Mouse (Mus musculus) adrenal gland, postnatal 10 days (tissue): ENCODE results near the gene Ncs1. TPM values are rescaled to one million over a fixed set of nuclear protein-coding genes. Genes with fewer than 3 reads are reported as not detected.

Experiments used
- DNase-seq: peaks from one replicate; pipeline ENCODE4 v3.0.0; 2021; ENCODE audit warnings: mixed read lengths
- total RNA-seq, 2 experiments: library from RNA; stranded (reverse); gene quantifications; 2 replicates each; pipeline ENCODE4 v1.2.3; 2021

The Ncs1 gene
- total RNA-seq, 2 experiments from 2014 or later: 4.2 to 6.8 TPM

- no peak for DNase-seq
Observed at GRCm38 (mm10) chr2:31244216-31244615, 1.4 kb upstream of the Ncs1 start.

GRCm38 (mm10) chr2:31245051-31245450, 572 bp upstream of the Ncs1 start:
- DNase-seq: peak; percentile 72

GRCm38 (mm10) chr2:31246251-31246971, 788 bp downstream of the Ncs1 start:
- no peak for DNase-seq

DNA sequence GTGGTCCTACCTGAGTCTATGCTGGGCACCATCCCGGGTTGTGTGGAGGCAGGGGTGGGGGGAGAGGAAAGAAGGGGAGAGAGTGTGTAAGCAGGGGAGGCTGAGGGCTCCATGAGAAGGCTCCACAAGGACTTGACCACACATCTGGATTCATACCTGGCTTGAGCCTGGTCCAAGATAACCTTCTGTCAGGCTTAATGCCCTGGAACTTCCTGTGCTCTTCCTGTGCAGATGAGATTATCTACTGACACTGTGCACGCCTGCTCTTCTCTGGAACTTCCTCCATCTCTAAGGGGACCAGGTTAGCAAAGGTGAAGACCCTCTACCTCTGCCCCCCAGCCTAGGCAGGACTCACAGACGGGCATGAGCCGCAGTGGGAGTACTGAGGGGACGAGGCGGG, 3.2 kb downstream of the Ncs1 start:
- DNase-seq: no peak

DNA sequence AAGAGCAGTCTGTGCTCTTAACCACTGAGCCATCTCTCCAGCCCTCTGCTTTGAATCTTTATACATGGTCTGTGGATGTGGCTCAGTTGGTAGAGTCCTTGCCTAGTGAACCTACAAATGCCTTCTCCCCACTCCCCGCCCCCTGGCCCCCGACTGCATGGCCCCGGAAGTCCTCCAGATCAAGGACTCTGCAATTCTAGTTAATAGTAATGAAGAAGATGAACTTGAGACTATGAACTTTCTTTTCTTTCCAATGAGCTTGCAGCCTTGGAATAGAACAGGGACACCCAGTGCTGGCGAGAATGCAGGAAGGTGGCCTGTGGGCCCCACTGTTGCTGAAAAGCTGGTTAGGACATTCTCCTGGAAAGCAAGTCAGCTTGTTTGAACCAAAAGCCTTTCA, 6.5 kb downstream of the Ncs1 start:
- DNase-seq: no peak

DNA sequence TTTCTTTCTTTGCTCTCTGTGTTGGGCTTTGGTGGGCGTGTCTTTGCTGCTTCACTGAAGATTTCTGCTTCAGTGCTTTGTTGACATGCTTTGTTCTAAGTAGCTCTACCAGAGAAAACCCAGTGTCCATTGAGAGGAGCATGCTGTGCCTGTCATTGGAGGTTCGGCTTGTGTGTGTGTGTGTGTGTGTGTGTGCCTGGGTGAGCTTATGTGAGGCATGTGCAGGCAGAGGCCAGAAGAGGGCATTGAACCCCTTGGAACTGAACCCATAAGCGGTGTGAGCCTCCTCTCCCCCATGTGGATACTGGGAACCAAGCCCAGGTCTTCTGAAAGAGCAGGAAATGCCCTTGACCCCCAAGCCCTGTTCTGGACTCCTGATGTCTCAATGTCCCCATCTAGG, 7.8 kb downstream of the Ncs1 start:
- DNase-seq: no peak

- peak; percentile 62 for DNase-seq
Observed at GRCm38 (mm10) chr2:31254806-31255205, 9.2 kb downstream of the Ncs1 start.

DNA sequence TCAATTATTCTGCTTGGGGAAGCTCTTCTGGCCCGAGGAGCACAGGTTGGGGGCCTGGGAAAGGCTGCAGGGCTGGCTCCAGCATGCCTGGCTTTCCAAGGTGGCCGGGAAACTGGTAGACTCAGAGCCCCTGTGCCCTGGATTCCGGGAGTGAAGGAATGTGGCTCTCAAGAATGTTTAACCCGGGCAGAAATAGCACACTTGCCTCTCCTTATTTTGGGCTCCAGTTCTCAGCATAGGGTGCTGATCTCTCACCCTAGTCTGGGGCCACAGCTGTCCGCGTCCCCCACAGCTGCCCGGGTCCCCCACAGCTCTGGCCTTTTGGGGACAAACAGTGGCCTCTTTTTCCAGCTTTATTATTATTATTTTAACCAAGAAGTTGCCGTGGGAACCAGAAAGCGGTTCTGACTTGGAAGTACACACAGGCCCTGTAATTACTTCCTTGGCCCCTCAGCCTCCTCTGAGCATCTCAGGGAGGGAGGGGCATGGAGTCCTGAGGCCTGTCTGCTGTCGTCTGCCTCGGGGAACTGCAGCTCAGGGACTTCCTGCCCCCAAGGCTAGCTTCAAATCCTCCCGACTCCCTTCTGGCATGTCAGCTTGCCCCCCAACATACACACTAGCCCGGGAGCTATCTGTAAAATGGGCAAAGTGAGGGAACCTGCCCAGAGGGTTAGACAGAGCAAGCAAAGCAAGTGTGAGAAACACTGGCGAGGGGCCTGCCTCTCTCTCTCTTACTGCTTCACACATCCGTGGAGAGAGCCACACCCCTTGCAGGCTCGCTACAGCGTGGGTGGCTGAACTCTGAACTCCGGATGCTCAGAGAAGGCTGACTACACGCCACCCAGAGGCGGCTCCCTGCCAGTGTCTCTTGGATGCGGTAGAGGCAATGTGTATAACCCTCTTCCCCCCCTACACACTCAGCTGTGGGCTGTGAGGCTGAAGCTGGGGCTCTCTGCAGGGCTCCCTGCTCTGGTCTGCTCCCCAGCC, 10.6 kb downstream of the Ncs1 start:
- DNase-seq: peak; percentile 56

- DNase-seq: no peak
Observed at GRCm38 (mm10) chr2:31257096-31257495, 11.5 kb downstream of the Ncs1 start.

- peak; percentile 85 for DNase-seq
Observed at GRCm38 (mm10) chr2:31258609-31259366, 13.2 kb downstream of the Ncs1 start.

- no peak for DNase-seq
Observed at GRCm38 (mm10) chr2:31259367-31259920, 13.8 kb downstream of the Ncs1 start.

- no peak for DNase-seq
Observed at GRCm38 (mm10) chr2:31260549-31260948, 14.9 kb downstream of the Ncs1 start.

- DNase-seq: no peak
Observed at GRCm38 (mm10) chr2:31263039-31263461, 17.4 kb downstream of the Ncs1 start.

GRCm38 (mm10) chr2:31263746-31264378, 18.2 kb downstream of the Ncs1 start:
- peak; percentile 86 for DNase-seq

DNA sequence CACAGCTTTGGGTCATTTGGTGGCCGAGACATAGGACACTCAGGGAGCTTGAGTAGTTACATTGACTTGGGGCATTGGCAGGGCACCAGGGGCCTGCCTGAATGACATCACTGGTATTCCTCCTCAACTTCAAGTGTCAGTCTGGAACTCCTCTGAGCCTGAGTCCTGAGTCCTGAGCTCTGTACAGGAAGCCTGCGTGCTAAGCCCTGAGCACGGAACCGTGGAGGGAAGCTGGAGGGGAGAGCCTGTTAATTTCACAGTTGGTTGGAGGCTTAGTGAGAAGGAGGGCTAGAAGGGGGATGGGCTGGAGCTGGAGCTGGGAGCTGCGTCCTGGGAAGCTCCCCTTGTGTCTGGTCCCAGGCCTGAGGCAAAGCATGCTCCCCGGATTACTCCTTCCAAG, 21.8 kb downstream of the Ncs1 start:
- DNase-seq: no peak

DNA sequence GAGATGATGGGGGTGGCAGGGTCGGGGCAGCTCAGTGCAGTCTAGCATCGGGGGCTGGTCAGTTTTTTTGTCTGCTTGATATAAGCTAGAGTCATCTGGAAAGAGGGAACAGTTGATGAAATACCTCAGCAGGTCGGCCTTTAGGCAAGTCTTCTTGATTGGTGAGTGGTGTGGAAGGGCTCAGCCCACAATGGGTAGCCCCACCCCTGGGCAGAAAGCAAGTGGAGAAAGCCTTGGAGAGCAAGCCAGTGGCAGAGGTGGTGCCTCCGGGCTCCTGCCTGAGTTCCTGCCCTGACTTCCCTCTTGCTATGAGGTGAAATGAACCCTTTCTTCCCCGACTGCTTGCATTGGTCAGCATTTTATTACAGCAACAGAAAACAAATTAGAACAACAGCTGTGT, 23.0 kb downstream of the Ncs1 start:
- DNase-seq: no peak

DNA sequence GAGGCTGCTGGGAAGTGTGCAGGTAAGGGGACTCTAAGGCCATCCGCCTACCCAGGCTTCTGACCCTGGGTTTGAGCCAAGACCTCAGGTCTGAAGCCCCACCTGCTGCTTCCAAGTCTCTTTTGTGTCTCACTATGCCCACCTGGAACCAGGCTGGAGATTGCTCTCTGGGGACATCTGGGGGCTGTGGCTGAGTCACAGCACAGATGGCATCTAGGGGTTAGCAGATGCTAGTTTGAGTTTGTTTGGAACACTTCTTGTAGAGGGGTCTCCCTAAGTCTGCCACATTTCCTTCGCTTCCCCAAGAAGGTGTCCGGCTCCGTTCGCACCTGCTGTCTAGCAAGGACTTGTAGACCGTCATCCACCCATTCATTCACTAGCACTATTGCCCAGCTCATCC, 23.6 kb downstream of the Ncs1 start:
- no peak for DNase-seq

DNA sequence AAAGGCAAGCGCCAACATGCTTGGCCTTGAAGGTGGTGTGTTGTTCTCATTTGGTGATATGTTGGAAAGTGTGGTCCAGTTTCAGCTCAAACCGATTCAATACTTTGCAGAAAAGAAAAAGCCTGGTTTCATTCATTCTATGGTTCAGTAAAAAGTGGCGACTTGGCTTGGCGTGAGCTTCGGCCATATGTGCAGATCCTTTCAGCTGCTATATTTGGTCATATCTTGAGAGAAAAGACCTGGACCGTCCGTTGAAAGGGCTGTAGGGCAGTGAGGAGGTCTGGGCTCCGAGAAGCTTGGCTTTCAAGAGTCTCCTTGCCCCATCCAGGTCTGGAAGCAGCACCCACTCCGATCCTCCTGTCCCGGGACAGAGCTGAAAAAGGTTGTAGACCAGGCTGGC, 24.2 kb downstream of the Ncs1 start:
- no peak for DNase-seq

GRCm38 (mm10) chr2:31270470-31270869, 24.8 kb downstream of the Ncs1 start:
- DNase-seq: no peak

- no peak for DNase-seq
Observed at GRCm38 (mm10) chr2:31271071-31271470, 25.4 kb downstream of the Ncs1 start.

GRCm38 (mm10) chr2:31274993-31275392, 29.4 kb downstream of the Ncs1 start:
- no peak for DNase-seq

- DNase-seq: no peak
Observed at GRCm38 (mm10) chr2:31277810-31278209, 32.2 kb downstream of the Ncs1 start.
